Mouse (Mus musculus) hindbrain, embryonic 14.5 days (tissue): ENCODE measurements around the gene Cldn17. TPM values are rescaled to one million over a fixed set of nuclear protein-coding genes. Genes with fewer than 3 reads are reported as not detected.

Experiments used
- polyA plus RNA-seq: library from polyadenylated mRNA; unstranded; fragments of >200 nt; fragmentation: Nextera tagmentation; extraction: Ambion mirVana; gene quantifications from 2 replicates; pipeline ENCODE4 v1.2.1, GENCODE M21; 2014

The Cldn17 gene
- polyA plus RNA-seq, 1 experiment from 2014 or later = not detected

Other genes starting within 250 kb of the Cldn17 start
- gene Grik1, start 216.7 kb downstream of the Cldn17 start, polyA plus RNA-seq = 31.7 and 32.3 TPM in 2 replicates
- not detected in 2 replicates for gene Cldn8, start 56.2 kb upstream of the Cldn17 start, polyA plus RNA-seq
- gene Krtap24-1, start 105.3 kb upstream of the Cldn17 start, polyA plus RNA-seq = not detected in 2 replicates
- not detected in 2 replicates for gene 2310079G19Rik, start 120.7 kb upstream of the Cldn17 start, polyA plus RNA-seq
- gene Krtap26-1, start 140.8 kb upstream of the Cldn17 start, polyA plus RNA-seq = not detected in 2 replicates
- not detected in 2 replicates for gene Krtap27-1, start 164.7 kb upstream of the Cldn17 start, polyA plus RNA-seq
- not detected in 2 replicates for gene 2310061N02Rik, start 201.0 kb upstream of the Cldn17 start, polyA plus RNA-seq
- not detected in 2 replicates for gene Krtap13-1, start 221.9 kb upstream of the Cldn17 start, polyA plus RNA-seq
- gene Krtap13, start 244.7 kb upstream of the Cldn17 start, polyA plus RNA-seq = not detected in 2 replicates